Mouse (Mus musculus): ENCODE results near the gene Celf2. TPM values are rescaled to one million over a fixed set of nuclear protein-coding genes. Genes with fewer than 3 reads are reported as not detected.
A peak's percentile ranks its signal among the peaks of the same experiment; 100 is the strongest.

The Celf2 gene
- polyA plus RNA-seq, 1 experiment from 2014 or later = 322 TPM

- Histone ChIP-seq H3K4me3 (no peak overlapping the region), H3K27me3 (no peaks in the 10 kb centered on the region), H3K36me3 (no peaks in the 10 kb centered on the region), H3K9ac (replicated peaks) (no peak overlapping the region), H3K4me1 (no peaks in the 10 kb centered on the region; the same call in 1 of the 2 replicates), H3K9me3 (no peaks in the 10 kb centered on the region), H3K4me2 (replicated peaks) (no peak overlapping the region), H3K27ac (replicated peaks) (no peak overlapping the region)
- 55% methylated on average over 3 of the region's 3 CpGs for WGBS
- no peak for ATAC-seq (replicated peaks)
Measured at GRCm38 (mm10) chr2:7255386-7255785, 254.0 kb downstream of the Celf2 start.

GRCm38 (mm10) chr2:7250314-7250713 lies 259.0 kb downstream of the Celf2 start:
- Histone ChIP-seq H3K9ac (replicated peaks) (no peak overlapping the region), H3K36me3 (no peaks in the 10 kb centered on the region), H3K4me2 (replicated peaks) (no peak overlapping the region), H3K4me1 (no peaks in the 10 kb centered on the region; the same call in 1 of the 2 replicates), H3K27ac (replicated peaks) (no peak overlapping the region), H3K27me3 (no peaks in the 10 kb centered on the region), H3K9me3 (no peaks in the 10 kb centered on the region), H3K4me3 (no peak overlapping the region)
- ATAC-seq (replicated peaks) = no peak
- 81% methylated on average over 2 of the region's 2 CpGs for WGBS

- Histone ChIP-seq H3K36me3 (no peaks in the 10 kb centered on the region), H3K4me2 (replicated peaks) (no peak overlapping the region), H3K27me3 (no peaks in the 10 kb centered on the region), H3K9me3 (no peaks in the 10 kb centered on the region), H3K4me1 (no peaks in the 10 kb centered on the region; the same call in 1 of the 2 replicates), H3K27ac (replicated peaks) (no peak overlapping the region), H3K9ac (replicated peaks) (no peak overlapping the region), H3K4me3 (no peak overlapping the region)
- no peak for ATAC-seq (replicated peaks)
Measured at GRCm38 (mm10) chr2:7249002-7249401, 260.4 kb downstream of the Celf2 start.

- H3K27ac ChIP-seq (replicated peaks) = no peak overlapping the region
- H3K4me1 ChIP-seq = no peaks in the 10 kb centered on the region; the same call in 1 of the 2 replicates
- H3K9me3 ChIP-seq = no peaks in the 10 kb centered on the region
- no peak for ATAC-seq (replicated peaks)
- no peak overlapping the region for H3K9ac ChIP-seq (replicated peaks)
- H3K4me2 ChIP-seq (replicated peaks) = no peak overlapping the region
- no peak overlapping the region for H3K4me3 ChIP-seq
- no peaks in the 10 kb centered on the region for H3K27me3 ChIP-seq
- WGBS = 78% methylated on average over 4 of the region's 4 CpGs
- H3K36me3 ChIP-seq = no peaks in the 10 kb centered on the region
Measured at GRCm38 (mm10) chr2:7245958-7246774, 263.2 kb downstream of the Celf2 start.

- WGBS = 97% methylated on average over 1 of the region's 1 CpGs
Measured at GRCm38 (mm10) chr2:7242139-7242538, 267.2 kb downstream of the Celf2 start.

GRCm38 (mm10) chr2:7241523-7241941 lies 267.8 kb downstream of the Celf2 start:
- Histone ChIP-seq H3K9me3 (no peaks in the 10 kb centered on the region), H3K27ac (replicated peaks) (peak overlapping the region; percentile 56), H3K4me1 (no peaks in the 10 kb centered on the region; the same call in 1 of the 2 replicates), H3K27me3 (no peaks in the 10 kb centered on the region), H3K9ac (replicated peaks) (no peak overlapping the region), H3K4me2 (replicated peaks) (no peak overlapping the region), H3K36me3 (no peaks in the 10 kb centered on the region), H3K4me3 (no peak overlapping the region)
- 51% methylated on average over 4 of the region's 4 CpGs for WGBS
- ATAC-seq (replicated peaks) = no peak; the same call in 1 of the 2 replicates

More at GRCm38 (mm10) chr2:7242139-7242538, 267.2 kb downstream of the Celf2 start:
- H3K4me1 ChIP-seq = no peaks in the 10 kb centered on the region; the same call in 1 of the 2 replicates
- no peaks in the 10 kb centered on the region for H3K9me3 ChIP-seq
- no peak overlapping the region for H3K9ac ChIP-seq (replicated peaks)
- H3K27ac ChIP-seq (replicated peaks) = peak overlapping the region; percentile 56
- H3K4me3 ChIP-seq = no peak overlapping the region
- H3K4me2 ChIP-seq (replicated peaks) = no peak overlapping the region
- no peaks in the 10 kb centered on the region for H3K36me3 ChIP-seq
- no peak for ATAC-seq (replicated peaks)
- no peaks in the 10 kb centered on the region for H3K27me3 ChIP-seq

GRCm38 (mm10) chr2:7237283-7237682 lies 272.1 kb downstream of the Celf2 start:
- 90% methylated on average over 4 of the region's 4 CpGs for WGBS
- no peak overlapping the region for H3K9ac ChIP-seq (replicated peaks)

GRCm38 (mm10) chr2:7236452-7236851 lies 272.9 kb downstream of the Celf2 start:
- no peaks in the 10 kb centered on the region for H3K27me3 ChIP-seq
- no peak overlapping the region for H3K4me2 ChIP-seq (replicated peaks)
- no peak for ATAC-seq (replicated peaks)
- 91% methylated on average over 3 of the region's 3 CpGs for WGBS
- H3K4me3 ChIP-seq = no peak overlapping the region
- no peak overlapping the region for H3K9ac ChIP-seq (replicated peaks)
- no peak overlapping the region for H3K27ac ChIP-seq (replicated peaks)
- H3K36me3 ChIP-seq = no peaks in the 10 kb centered on the region
- H3K4me1 ChIP-seq = peaks cover 6% of the 10 kb centered on the region; the same call in 1 of the 2 replicates
- H3K9me3 ChIP-seq = no peaks in the 10 kb centered on the region

More at GRCm38 (mm10) chr2:7237283-7237682, 272.1 kb downstream of the Celf2 start:
- Histone ChIP-seq H3K4me2 (replicated peaks) (no peak overlapping the region), H3K27me3 (no peaks in the 10 kb centered on the region), H3K36me3 (no peaks in the 10 kb centered on the region), H3K4me1 (peaks cover 6% of the 10 kb centered on the region; the same call in 1 of the 2 replicates), H3K9me3 (no peaks in the 10 kb centered on the region), H3K4me3 (no peak overlapping the region), H3K27ac (replicated peaks) (no peak overlapping the region)
- ATAC-seq (replicated peaks) = no peak

- peak overlapping the region; percentile 60 for H3K27ac ChIP-seq (replicated peaks)
- no peaks in the 10 kb centered on the region for H3K36me3 ChIP-seq
- H3K9me3 ChIP-seq = no peaks in the 10 kb centered on the region
- 0 out of 2 replicates have a peak, but pooled peaks cover 6% of the 10 kb centered on the region for H3K4me1 ChIP-seq
- WGBS = 60% methylated on average over 4 of the region's 4 CpGs
- H3K9ac ChIP-seq (replicated peaks) = no peak overlapping the region
- no peak overlapping the region for H3K4me2 ChIP-seq (replicated peaks)
- peak; percentile 84 for ATAC-seq (replicated peaks)
- H3K4me3 ChIP-seq = no peak overlapping the region
- no peaks in the 10 kb centered on the region for H3K27me3 ChIP-seq
Measured at GRCm38 (mm10) chr2:7235059-7235741, 274.2 kb downstream of the Celf2 start.

GRCm38 (mm10) chr2:7234587-7234986 lies 274.8 kb downstream of the Celf2 start:
- Histone ChIP-seq H3K27ac (replicated peaks) (peak overlapping the region; percentile 60), H3K4me2 (replicated peaks) (no peak overlapping the region), H3K9ac (replicated peaks) (no peak overlapping the region), H3K36me3 (no peaks in the 10 kb centered on the region), H3K4me1 (0 out of 2 replicates have a peak, but pooled peaks cover 6% of the 10 kb centered on the region), H3K9me3 (no peaks in the 10 kb centered on the region), H3K27me3 (no peaks in the 10 kb centered on the region), H3K4me3 (no peak overlapping the region)
- 39% methylated on average over 7 of the region's 7 CpGs for WGBS
- ATAC-seq (replicated peaks) = peak; percentile 78

GRCm38 (mm10) chr2:7233411-7233810 lies 276.0 kb downstream of the Celf2 start:
- Histone ChIP-seq H3K36me3 (no peaks in the 10 kb centered on the region), H3K4me2 (replicated peaks) (no peak overlapping the region), H3K4me1 (0 out of 2 replicates have a peak, but pooled peaks cover 6% of the 10 kb centered on the region), H3K27me3 (no peaks in the 10 kb centered on the region), H3K27ac (replicated peaks) (peak overlapping the region; percentile 62; the same call in 1 of the 2 replicates), H3K4me3 (no peak overlapping the region), H3K9me3 (no peaks in the 10 kb centered on the region), H3K9ac (replicated peaks) (no peak overlapping the region)
- 76% methylated on average over 2 of the region's 2 CpGs for WGBS
- ATAC-seq (replicated peaks) = no peak

GRCm38 (mm10) chr2:7226785-7227184 lies 282.6 kb downstream of the Celf2 start:
- no peaks in the 10 kb centered on the region for H3K4me1 ChIP-seq
- no peaks in the 10 kb centered on the region for H3K36me3 ChIP-seq
- 87% methylated on average over 7 of the region's 7 CpGs for WGBS
- H3K4me3 ChIP-seq = no peak overlapping the region
- H3K4me2 ChIP-seq (replicated peaks) = no peak overlapping the region
- H3K27ac ChIP-seq (replicated peaks) = no peak overlapping the region
- ATAC-seq (replicated peaks) = no peak
- H3K9ac ChIP-seq (replicated peaks) = no peak overlapping the region
- H3K9me3 ChIP-seq = no peaks in the 10 kb centered on the region
- H3K27me3 ChIP-seq = no peaks in the 10 kb centered on the region
